Mouse (Mus musculus) adrenal gland, postnatal 4 days (tissue): ENCODE data around the gene C1qtnf9. TPM values are rescaled to one million over a fixed set of nuclear protein-coding genes. Genes with fewer than 3 reads are reported as not detected.

Experiments used
- DNase-seq, 2 experiments: peaks; one replicate each; pipeline ENCODE4 v3.0.0; 2021 to 2022; ENCODE audit warnings: low spot score in 2 of 2, mixed read lengths in 2 of 2
- total RNA-seq, 2 experiments: library from RNA; stranded (reverse); gene quantifications; 2 replicates each; pipeline ENCODE4 v1.2.3; 2021

The C1qtnf9 gene
- total RNA-seq, 2 experiments from 2014 or later = 4.1 to 4.2 TPM

GRCm38 (mm10) chr14:60747154-60747870 lies 20.6 kb upstream of the C1qtnf9 start:
- no peak for DNase-seq

DNA sequence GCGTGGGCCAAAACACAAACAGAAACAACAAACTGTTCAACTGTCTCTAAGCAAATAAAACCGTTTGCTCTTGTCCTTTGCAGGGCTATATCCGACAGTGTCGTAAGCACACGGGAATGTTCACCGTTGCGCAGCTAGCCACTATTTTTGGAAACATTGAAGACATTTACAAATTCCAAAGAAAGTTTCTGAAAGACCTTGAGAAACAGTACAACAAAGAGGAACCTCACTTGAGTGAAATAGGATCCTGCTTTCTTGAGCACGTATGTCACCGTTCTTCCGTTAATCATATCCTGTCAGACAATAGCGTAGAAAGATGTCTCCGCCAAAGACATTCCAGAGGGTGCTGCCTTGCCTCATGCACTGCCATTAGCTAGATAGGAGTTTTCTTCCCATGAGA lies 18.1 kb upstream of the C1qtnf9 start:
- DNase-seq = no peak

DNA sequence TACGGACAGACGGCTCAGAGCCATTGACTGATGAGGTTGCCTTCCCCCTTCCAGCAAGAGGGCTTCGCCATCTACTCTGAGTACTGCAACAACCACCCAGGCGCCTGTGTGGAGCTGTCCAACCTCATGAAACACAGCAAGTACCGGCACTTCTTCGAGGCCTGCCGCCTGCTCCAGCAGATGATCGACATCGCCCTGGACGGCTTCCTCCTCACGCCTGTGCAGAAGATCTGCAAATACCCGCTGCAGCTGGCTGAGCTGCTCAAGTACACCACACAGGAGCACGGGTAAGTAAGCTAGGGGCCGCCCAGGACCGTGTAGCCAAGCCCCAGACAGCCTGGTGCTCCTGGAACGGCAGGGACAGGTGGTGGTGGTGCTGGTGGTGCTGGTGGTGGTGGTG lies 16.4 kb upstream of the C1qtnf9 start:
- no peak for DNase-seq

GRCm38 (mm10) chr14:60752892-60753800 lies 14.8 kb upstream of the C1qtnf9 start:
- no peak for DNase-seq

- no peak for DNase-seq
Observed at GRCm38 (mm10) chr14:60753801-60754126, 14.2 kb upstream of the C1qtnf9 start.

- DNase-seq = no peak
Observed at GRCm38 (mm10) chr14:60754656-60755055, 13.3 kb upstream of the C1qtnf9 start.

DNA sequence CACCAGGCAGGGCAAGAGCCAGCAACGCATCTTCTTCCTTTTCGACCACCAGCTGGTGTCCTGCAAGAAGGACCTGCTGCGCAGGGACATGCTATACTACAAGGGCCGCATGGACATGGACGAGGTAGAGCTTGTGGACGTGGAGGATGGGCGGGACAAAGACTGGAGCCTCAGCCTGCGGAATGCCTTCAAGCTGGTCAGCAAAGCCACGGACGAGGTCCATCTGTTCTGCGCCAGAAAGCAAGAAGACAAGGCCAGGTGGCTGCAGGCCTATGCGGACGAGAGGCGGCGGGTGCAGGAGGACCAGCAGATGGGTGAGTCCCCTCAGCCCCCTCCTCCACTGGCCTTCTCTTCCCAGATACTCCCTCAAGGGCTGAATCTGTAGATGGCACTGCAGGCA lies 11.7 kb upstream of the C1qtnf9 start:
- no peak for DNase-seq

DNA sequence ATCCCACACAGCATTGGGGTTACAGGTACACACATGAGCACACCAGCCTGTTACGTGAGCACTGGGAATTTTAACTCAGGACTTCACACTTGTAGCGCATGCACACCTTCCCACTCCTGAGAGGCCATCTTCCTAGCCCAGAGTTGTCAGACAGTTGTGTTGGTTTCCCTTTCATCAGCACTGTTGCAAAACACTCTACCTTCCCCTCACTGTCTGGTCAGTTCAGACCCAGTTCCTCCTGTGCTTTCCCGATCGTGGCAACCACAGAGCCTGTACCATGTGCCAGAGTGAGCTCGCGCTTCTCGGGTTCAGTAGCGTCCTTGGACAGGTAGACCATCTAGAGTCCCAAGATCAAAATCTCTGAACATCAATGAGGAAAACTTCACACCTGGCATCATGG lies 10.7 kb upstream of the C1qtnf9 start:
- DNase-seq = no peak

- no peak for DNase-seq
Observed at GRCm38 (mm10) chr14:60757722-60758121, 10.2 kb upstream of the C1qtnf9 start.

GRCm38 (mm10) chr14:60759097-60759496 lies 8.8 kb upstream of the C1qtnf9 start:
- DNase-seq = no peak

- DNase-seq = no peak
Observed at GRCm38 (mm10) chr14:60761801-60762200, 6.1 kb upstream of the C1qtnf9 start.

DNA sequence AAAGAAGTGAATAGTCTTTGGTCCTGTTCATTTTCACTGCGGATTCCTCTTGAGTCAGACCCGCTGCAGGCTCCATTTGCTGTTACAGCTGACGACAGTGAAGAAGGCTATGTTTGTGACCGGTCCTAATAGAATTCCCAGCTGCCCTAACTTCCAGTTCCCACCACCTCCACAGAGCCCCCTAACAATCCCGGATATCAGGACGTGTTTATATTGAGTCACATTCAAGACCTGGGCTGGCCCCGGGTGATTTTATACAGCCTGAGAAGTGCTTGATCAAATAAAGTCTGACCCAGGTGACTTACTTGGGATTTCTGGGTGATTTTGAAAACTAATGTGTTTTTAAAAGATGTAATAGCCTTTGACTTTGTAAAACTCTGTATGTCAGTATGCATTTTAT lies 5.2 kb upstream of the C1qtnf9 start:
- no peak for DNase-seq

GRCm38 (mm10) chr14:60763746-60764145 lies 4.2 kb upstream of the C1qtnf9 start:
- no peak for DNase-seq

DNA sequence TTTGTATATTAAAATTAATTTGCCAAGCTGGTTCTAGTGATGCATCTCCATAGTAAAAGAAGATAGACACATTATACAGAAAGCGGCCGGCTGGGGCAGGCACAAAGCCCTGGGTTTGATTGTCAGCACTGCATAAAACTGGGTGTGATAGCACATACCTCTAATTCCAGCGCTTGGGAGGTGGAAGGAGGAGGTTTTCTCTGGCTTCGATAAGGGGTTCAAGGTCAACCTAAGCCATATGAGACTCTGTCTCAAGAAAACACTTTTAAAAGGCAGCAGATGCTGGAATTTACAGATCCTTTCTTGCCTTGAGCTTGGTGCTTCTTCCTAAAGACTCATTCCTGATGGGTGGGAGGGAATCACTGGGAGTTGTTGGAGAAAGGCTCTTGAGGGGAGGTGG lies 3.4 kb upstream of the C1qtnf9 start:
- DNase-seq = no peak

DNA sequence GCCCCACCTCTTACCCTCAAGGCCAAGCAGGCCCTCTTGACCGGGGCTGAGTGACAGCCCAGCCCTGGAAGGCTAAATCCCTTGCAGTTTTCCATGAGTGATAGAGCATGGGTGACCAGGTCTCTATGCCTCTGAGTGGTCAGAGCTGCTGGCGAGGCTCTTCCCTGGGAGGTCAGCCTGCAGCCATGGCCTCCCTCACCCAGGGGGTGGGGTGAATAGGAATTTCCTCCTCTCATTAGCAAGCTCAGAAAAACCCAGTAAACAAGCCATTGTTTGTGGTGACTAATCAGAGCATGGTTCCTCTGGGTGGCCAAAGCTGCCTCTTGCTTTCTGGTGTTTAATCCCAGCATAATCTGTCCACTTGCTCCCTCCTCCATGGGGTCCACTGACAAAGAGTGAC lies 2.9 kb upstream of the C1qtnf9 start:
- DNase-seq = no peak

DNA sequence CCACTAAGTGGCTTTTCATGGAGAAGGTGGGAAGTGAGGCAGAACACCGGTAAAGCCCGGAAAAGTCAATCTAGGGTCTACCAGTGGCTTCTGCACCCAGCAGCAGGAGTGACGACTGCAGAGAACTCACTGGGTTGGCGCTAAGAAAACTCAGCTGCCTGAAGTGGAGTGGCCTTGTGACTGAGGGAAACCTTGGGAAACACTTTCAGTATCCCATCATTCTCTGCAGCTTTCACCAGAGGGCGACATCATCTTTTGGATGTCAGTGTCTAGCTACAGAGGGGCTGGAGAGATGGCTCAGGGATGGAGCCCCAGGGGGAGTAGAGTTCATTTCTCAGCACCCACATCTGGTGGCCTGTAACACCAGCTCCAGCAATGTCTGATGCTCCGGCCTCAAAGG lies 1.4 kb downstream of the C1qtnf9 start:
- no peak for DNase-seq

DNA sequence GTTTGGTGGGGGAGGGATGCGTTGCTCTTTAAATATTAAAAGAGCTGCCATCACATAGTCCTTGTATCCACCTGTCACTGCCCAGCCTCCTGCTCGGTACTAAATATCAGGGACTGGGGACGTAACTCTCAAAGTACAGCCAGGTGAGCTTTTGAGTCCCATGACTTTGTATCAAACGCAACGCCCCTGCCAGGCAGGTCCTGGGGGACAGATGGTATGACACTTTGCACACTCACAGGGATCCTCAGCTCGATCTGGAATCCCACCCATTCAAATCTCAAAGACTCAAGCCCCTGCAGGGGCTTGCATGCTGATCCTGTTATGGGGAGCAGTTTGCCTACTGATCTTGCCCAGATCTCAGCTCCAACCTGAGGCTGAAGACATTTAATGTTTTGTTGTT lies 2.7 kb downstream of the C1qtnf9 start:
- no peak for DNase-seq

DNA sequence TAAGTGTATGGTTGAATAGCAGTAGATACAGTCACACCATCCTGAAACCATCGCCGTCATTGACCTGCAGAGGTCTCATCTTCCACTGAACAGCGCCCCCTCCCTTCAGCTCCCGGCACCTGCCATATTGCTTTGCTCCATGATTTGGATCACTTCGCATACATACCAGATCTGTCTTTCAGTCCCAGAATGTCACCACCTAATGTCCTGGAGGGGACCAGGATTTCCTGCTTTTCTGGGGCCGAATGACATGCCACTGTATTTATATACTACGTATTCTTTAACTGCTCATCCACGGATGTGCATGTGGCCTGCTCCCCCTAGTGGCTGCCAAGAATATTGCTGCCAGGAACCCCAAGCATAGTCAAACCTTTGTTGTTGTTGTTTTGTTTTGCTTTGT lies 3.1 kb downstream of the C1qtnf9 start:
- peak in 1 of 2 experiments; percentile 49 for DNase-seq

DNA sequence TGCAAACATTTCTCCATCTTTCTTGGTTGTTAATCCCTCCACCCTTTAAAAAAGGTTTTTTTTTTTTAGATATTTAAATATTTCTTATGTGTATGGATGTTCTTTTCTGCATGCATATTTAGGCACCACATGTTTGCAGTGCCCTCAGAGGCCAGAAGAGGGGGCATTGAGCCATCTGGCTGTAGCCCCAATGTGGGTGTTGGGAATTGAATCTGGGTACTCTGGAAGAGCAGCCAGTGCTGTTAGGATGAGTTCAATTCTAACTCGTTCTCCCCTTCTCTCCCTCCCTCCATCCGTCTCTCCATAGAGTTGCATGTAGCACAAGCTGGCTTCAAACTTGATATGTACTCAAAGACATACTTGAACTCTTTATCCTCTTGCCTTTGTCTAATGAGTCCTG lies 5.5 kb downstream of the C1qtnf9 start:
- no peak for DNase-seq

- no peak for DNase-seq
Observed at GRCm38 (mm10) chr14:60776521-60776920, 8.6 kb downstream of the C1qtnf9 start.

DNA sequence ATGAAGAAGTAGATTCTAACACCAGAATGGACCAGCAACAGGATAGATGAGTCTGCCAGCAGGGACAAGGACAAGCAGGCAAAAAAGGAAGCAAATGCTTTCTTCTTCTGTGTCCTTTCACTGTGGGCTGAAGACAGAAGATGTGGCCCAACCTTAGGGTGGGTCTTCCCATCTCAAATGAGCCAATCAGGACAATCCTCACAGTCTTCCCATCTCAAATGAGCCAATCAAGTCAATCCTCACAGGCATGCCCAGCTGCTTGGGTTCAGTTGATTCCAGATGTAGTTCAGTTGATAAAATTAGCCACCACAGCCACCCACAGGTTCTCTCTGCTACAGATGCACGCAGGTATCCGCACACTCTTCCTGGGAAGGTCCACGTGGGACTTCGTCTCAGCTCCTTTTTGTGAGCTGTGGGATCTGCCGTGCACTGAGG lies 9.6 kb downstream of the C1qtnf9 start:
- DNase-seq = no peak

DNA sequence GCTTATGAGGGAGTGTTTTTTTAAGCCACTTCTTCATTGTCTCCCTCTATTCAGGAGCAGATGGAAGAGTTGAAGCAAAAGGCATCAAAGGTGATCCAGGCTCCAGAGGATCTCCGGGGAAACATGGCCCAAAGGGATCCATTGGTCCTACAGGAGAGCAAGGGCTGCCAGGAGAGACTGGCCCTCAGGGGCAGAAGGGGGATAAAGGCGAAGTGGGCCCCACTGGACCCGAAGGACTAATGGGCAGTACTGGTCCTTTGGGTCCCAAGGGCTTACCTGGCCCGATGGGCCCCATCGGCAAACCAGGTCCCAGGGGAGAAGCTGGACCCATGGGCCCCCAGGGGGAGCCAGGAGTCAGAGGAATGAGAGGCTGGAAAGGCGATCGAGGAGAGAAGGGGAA lies 11.3 kb downstream of the C1qtnf9 start:
- no peak for DNase-seq
